Mouse (Mus musculus): ENCODE results near the gene Zfp941.

GRCm38 (mm10) chr7:140844905-140845665 is 23.1 kb upstream of the Zfp941 start, which contains the start of gene Scgb1c1:
- TF ChIP-seq CTCF (IDR thresholded peaks at IDR 0.05; ENCODE audit: low read depth) (peak; percentile 93), EP300 (IDR thresholded peaks at IDR 0.05; ENCODE audit: low read depth) (no peak)

All from liver, embryonic 14.5 days (tissue).